Mouse (Mus musculus) myocyte (in vitro differentiated cells): ENCODE measurements around the gene Doc2b. TPM values are rescaled to one million over a fixed set of nuclear protein-coding genes. Genes with fewer than 3 reads are reported as not detected.

Experiments
- H3K27me3 ChIP-seq: one replicate; pipeline ENCODE4 v1.6.1; 2011; ENCODE audit not compliant: control insufficient read depth, insufficient read depth, insufficient read length
- H3K36me3 ChIP-seq: one replicate; pipeline ENCODE4 v1.6.1; 2011; ENCODE audit not compliant: control insufficient read depth, insufficient read depth
- H3K4me2 ChIP-seq: one replicate; pipeline ENCODE4 v1.6.1; 2011; ENCODE audit warnings: low read depth, control low read depth
- H3K4me3 ChIP-seq: one replicate; pipeline ENCODE4 v1.5.1; 2011; ENCODE audit warnings: mild to moderate bottlenecking, control low read depth, moderate library complexity
- H3K79me2 ChIP-seq: one replicate; pipeline ENCODE4 v1.6.1; 2011; ENCODE audit not compliant: control insufficient read depth, insufficient read depth
- H3ac ChIP-seq: one replicate; pipeline ENCODE4 v1.6.1; 2011; ENCODE audit not compliant: control insufficient read depth, insufficient read length
- CEBPB ChIP-seq: IDR thresholded peaks from 2 replicates; pipeline ENCODE4 v1.6.1; 2011; ENCODE audit warnings: mild to moderate bottlenecking, moderate library complexity; ENCODE audit not compliant: poor library complexity, insufficient read depth, severe bottlenecking
- E2F4 ChIP-seq: IDR thresholded peaks from one replicate; pipeline ENCODE4 v1.6.1; 2011; ENCODE audit warnings: mild to moderate bottlenecking, control low read depth, moderate library complexity; ENCODE audit not compliant: insufficient read depth
- MAX ChIP-seq: IDR thresholded peaks from one replicate; pipeline ENCODE4 v1.6.1; 2011; ENCODE audit warnings: low read depth, mild to moderate bottlenecking, control low read depth
- MYOD1 ChIP-seq, 3 experiments: IDR thresholded peaks; one replicate each; pipeline ENCODE4 v1.6.1; 2011; ENCODE audit warnings: control low read depth in 2 of 3, low read depth in 2 of 3, mild to moderate bottlenecking in 2 of 3, moderate library complexity in 1 of 3; ENCODE audit not compliant: insufficient read length in 2 of 3, control insufficient read depth in 1 of 3
- MYOG ChIP-seq, 3 experiments: IDR thresholded peaks; one replicate each; pipeline ENCODE4 v1.6.1; 2011; ENCODE audit warnings: control low read depth in 2 of 3, low read depth in 2 of 3, mild to moderate bottlenecking in 2 of 3; ENCODE audit not compliant: insufficient read length in 2 of 3, control insufficient read depth in 1 of 3, insufficient read depth in 1 of 3
- POLR2A ChIP-seq: IDR thresholded peaks from one replicate; pipeline ENCODE4 v1.6.1; 2011; ENCODE audit warnings: low read depth, mild to moderate bottlenecking, control low read depth, moderate library complexity; ENCODE audit not compliant: insufficient read length
- POLR2AphosphoS2 ChIP-seq: IDR thresholded peaks from one replicate; pipeline ENCODE4 v1.6.1; 2011; ENCODE audit warnings: low read depth, control low read depth; ENCODE audit not compliant: insufficient read length
- REST ChIP-seq: IDR thresholded peaks from one replicate; pipeline ENCODE4 v1.6.1; 2011; ENCODE audit warnings: mild to moderate bottlenecking, control low read depth, moderate library complexity; ENCODE audit not compliant: insufficient read depth, insufficient read length
- SRF ChIP-seq: IDR thresholded peaks from one replicate; pipeline ENCODE4 v1.6.1; 2011; ENCODE audit warnings: low read depth; ENCODE audit not compliant: control insufficient read depth, insufficient read length
- TCF12 ChIP-seq: IDR thresholded peaks from one replicate; pipeline ENCODE4 v1.6.1; 2011; ENCODE audit warnings: mild to moderate bottlenecking, control low read depth; ENCODE audit not compliant: poor library complexity, insufficient read depth, severe bottlenecking
- TCF3 ChIP-seq: IDR thresholded peaks from one replicate; pipeline ENCODE4 v1.6.1; 2011; ENCODE audit warnings: low read depth, control low read depth; ENCODE audit not compliant: insufficient read length
- USF1 ChIP-seq: IDR thresholded peaks from one replicate; pipeline ENCODE4 v1.6.1; 2011; ENCODE audit warnings: low read depth, mild to moderate bottlenecking, control low read depth, moderate library complexity
- polyA plus RNA-seq: library from polyadenylated mRNA; unstranded; fragments of >200 nt; fragmentation: generic; extraction: Trizol; gene quantifications from one replicate; pipeline ENCODE4 v1.2.1, GENCODE M21; 2012; ENCODE audit warnings: missing spikeins

The Doc2b gene
- polyA plus RNA-seq, 1 experiment = 0.10 TPM

- Histone ChIP-seq H3K36me3 (peaks cover 21% of the 10 kb centered on the region), H3K79me2 (peaks cover 100% of the 10 kb centered on the region), H3ac (no peak overlapping the region), H3K27me3 (no peaks in the 10 kb centered on the region), H3K4me3 (no peak overlapping the region), H3K4me2 (no peak overlapping the region)
- TF ChIP-seq TCF12 (no peak), MYOG (IDR thresholded peaks at IDR 0.05; ENCODE audit: control insufficient read depth in 1 of 3, insufficient read depth in 1 of 3, insufficient read length in 2 of 3, low read depth in 2 of 3) (no peak), POLR2A (no peak), CEBPB (no peak), USF1 (no peak), E2F4 (no peak), TCF3 (no peak), REST (no peak), MYOD1 (IDR thresholded peaks at IDR 0.05; ENCODE audit: control insufficient read depth in 1 of 3, insufficient read length in 2 of 3, low read depth in 2 of 3) (no peak), POLR2AphosphoS2 (no peak), SRF (no peak), MAX (no peak)
These were observed 45.3 kb downstream of the Doc2b start for GRCm38 (mm10) chr11:75750537-75750936.

DNA sequence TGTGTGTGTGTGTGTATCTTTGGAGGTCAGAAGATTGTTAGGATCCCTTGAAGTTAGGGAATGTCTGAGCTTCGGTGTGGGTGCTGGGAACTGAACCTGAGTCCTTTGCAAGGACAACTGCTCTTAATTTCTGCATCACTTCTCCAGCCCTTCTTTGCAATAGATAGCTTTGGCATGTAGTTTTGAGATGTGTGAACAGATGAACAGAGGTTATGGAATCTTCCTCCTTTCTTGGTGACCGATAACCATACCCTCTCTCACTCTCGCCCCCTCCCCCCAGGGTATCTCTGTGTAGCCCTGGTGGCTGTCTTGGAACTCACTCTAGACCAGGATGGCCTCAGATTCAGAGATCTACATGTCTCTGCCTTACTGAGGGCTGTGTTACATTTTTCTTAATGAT, 51.1 kb downstream of the Doc2b start:
- no peak for TF ChIP-seq POLR2A
- no peak for TF ChIP-seq POLR2AphosphoS2
- no peak for TF ChIP-seq SRF
- TF ChIP-seq CEBPB = no peak
- TF ChIP-seq MYOG (IDR thresholded peaks at IDR 0.05; ENCODE audit: control insufficient read depth in 1 of 3, insufficient read depth in 1 of 3, insufficient read length in 2 of 3, low read depth in 2 of 3) = no peak
- TF ChIP-seq MAX = no peak
- no peak for TF ChIP-seq TCF12
- TF ChIP-seq USF1 = no peak
- TF ChIP-seq E2F4 = no peak
- no peak for TF ChIP-seq MYOD1 (IDR thresholded peaks at IDR 0.05; ENCODE audit: control insufficient read depth in 1 of 3, insufficient read length in 2 of 3, low read depth in 2 of 3)
- TF ChIP-seq TCF3 = no peak
- TF ChIP-seq REST = no peak
- Histone ChIP-seq H3K27me3 (no peaks in the 10 kb centered on the region), H3K36me3 (peaks cover 13% of the 10 kb centered on the region), H3K4me2 (no peak overlapping the region), H3ac (no peak overlapping the region), H3K4me3 (no peak overlapping the region), H3K79me2 (peaks cover 100% of the 10 kb centered on the region)

DNA sequence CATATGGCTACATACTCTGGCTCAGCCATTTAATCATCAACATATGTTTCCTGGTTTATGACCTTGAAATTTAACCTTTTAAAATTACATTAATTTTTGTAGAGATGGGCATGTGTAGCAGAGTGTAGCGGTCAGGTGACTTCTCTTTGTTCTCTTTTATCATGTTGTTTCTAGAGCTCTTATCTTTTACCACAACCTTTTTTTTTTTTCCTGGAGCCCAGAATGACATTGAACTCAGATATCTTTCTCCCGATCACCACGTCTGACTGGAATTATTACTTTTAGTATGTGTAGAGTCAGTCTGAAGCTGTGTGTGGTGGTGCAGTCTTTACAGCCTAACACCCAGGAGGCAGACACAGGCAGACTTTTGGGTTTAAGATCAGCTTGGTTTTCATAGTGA, 54.2 kb downstream of the Doc2b start:
- no peak overlapping the region for H3K4me3 ChIP-seq
- H3K79me2 ChIP-seq = peaks cover 100% of the 10 kb centered on the region
- TF ChIP-seq POLR2A (no peak), POLR2AphosphoS2 (no peak), MYOD1 (IDR thresholded peaks at IDR 0.05; ENCODE audit: control insufficient read depth in 1 of 3, insufficient read length in 2 of 3, low read depth in 2 of 3) (no peak), CEBPB (no peak), TCF12 (no peak), TCF3 (no peak), USF1 (no peak), REST (no peak), MYOG (IDR thresholded peaks at IDR 0.05; ENCODE audit: control insufficient read depth in 1 of 3, insufficient read depth in 1 of 3, insufficient read length in 2 of 3, low read depth in 2 of 3) (no peak), MAX (no peak), SRF (no peak), E2F4 (no peak)
- H3K36me3 ChIP-seq = peaks cover 10% of the 10 kb centered on the region
- no peaks in the 10 kb centered on the region for H3K27me3 ChIP-seq
- H3K4me2 ChIP-seq = no peak overlapping the region
- H3ac ChIP-seq = no peak overlapping the region

DNA sequence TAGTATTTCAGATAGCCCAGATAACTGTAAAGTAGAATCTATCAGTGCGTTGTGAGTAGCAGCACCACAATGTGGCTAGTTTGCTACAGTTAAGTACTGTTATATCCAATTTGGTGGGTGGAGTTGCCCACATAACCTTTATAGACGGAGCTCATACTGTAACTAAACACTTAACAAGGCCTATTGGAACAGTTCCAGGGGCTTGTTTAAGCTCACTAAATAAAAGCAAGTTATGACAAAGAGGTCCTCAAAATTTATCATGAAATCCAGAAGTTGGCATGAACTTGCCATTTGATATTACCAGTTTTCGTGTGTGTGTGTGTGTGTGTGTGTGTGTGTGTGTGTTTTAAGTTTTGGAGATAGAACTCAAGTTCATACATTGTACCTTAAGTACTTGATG, 55.6 kb downstream of the Doc2b start:
- Histone ChIP-seq H3K79me2 (peaks cover 100% of the 10 kb centered on the region), H3K4me2 (peak overlapping the region; percentile 19), H3ac (no peak overlapping the region), H3K27me3 (no peaks in the 10 kb centered on the region), H3K4me3 (no peak overlapping the region), H3K36me3 (peaks cover 10% of the 10 kb centered on the region)
- TF ChIP-seq CEBPB (no peak), POLR2A (no peak), REST (no peak), E2F4 (no peak), TCF3 (no peak), TCF12 (no peak), MAX (no peak), USF1 (no peak), SRF (no peak), POLR2AphosphoS2 (no peak), MYOD1 (IDR thresholded peaks at IDR 0.05; ENCODE audit: control insufficient read depth in 1 of 3, insufficient read length in 2 of 3, low read depth in 2 of 3) (no peak), MYOG (IDR thresholded peaks at IDR 0.05; ENCODE audit: control insufficient read depth in 1 of 3, insufficient read depth in 1 of 3, insufficient read length in 2 of 3, low read depth in 2 of 3) (no peak)
